Mouse (Mus musculus) spleen, postnatal 14 days (tissue): ENCODE measurements around the gene Olfr469.
"Not testable (repeated sequence)": the region's sequence is repeated elsewhere in the genome, so short reads cannot be mapped to it uniquely, and the experiment has no call there.

Experiments
- DNase-seq, 2 experiments: peaks; one replicate each; pipeline ENCODE4 v3.0.0; 2021 to 2022; ENCODE audit warnings: low spot score in 2 of 2

Olfr469 gene

DNA sequence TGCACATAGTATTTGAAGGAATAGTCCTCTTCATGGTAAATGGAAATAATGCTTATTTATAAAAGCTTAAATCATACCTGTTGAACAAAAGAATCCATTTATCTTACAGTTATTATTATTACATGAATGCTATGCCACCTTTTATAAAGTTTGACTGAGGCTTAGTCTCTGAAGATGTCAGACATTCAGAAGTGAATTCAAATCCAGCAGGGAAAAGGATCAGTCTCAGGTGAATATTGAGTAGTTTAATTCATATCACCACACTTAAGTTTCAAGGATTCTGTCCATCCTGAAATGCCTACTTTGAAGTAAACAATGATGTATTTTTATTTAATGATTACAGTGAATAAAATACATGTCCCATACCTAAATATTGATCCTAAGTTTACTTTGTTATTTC lies at the start of gene Olfr469:
TSS of gene Olfr469 (minus strand) at position 101 of the 400 bp plus-strand sequence.
- DNase-seq: not testable (repeated sequence)

DNA sequence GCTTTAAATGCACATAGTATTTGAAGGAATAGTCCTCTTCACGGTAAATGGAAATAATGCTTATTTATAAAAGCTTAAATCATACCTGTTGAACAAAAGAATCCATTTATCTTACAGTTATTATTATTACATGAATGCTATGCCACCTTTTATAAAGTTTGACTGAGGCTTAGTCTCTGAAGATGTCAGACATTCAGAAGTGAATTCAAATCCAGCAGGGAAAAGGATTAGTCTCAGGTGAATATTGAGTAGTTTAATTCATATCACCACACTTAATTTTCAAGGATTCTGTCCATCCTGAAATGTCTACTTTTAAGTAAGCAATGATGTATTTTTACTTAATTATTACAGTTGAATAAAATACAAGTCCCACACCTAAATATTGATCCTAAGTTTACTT lies 22.0 kb upstream of the Olfr469 start, which contains the start of gene Olfr470:
TSS of gene Olfr470 (minus strand) at position 101 of the 400 bp plus-strand sequence.
- not testable (repeated sequence) for DNase-seq

DNA sequence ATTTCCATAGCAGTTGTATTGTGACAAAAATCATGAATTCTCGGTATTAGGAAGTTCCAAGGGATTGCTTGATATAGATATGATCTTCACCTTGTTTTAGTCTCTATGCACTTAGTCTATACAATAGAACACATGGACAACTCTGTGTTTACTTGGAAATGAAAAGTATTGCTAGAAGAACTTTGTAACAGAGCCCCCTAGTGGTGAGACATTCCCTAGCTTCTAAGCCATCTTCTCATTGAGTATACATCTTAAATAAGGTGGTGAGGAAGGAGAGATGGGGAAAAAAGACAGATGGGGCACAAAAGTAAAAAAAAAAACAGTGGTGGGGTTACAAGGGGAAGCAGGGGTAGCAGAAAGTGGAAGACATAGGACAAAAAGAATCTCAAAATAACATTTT lies 16.4 kb upstream of the Olfr469 start:
- no peak for DNase-seq

DNA sequence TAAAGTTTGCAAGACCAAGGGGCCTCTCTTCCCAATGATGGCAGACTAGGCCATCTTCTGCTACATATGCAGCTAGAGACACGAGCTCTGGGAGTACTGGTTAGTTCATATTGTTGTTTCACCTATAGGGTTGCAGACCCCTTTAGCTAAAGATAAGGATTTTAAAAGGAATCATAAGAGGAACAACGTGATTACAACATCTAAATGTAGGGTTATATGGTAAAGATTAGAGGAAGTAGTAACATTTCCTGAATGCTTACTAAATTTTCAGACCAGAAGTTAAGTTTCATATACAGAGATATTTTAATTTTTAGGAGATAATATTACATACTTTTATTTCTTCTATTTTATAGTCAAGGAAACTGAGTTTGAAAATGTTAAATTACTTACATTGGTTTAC lies 1.5 kb downstream of the Olfr469 start:
- not testable (repeated sequence) for DNase-seq

DNA sequence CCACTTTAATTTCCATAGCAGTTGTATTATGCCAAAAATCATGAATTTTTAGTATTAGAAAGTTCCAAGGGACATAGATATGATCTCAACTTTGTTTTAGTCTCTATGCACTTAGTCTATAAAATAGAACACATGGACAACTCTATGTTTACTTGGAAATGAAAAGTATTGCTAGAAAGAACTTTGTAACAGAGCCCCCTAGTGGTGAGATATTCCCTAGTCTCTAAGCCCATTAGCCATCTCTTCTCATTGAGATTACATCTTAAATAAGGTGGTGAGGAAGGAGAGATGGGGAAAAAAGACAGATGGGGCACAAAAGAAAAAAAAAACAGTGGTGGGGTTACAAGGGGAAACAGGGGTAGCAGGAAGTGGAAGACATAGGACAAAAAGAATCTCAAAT lies 5.9 kb downstream of the Olfr469 start:
- DNase-seq: no peak

DNA sequence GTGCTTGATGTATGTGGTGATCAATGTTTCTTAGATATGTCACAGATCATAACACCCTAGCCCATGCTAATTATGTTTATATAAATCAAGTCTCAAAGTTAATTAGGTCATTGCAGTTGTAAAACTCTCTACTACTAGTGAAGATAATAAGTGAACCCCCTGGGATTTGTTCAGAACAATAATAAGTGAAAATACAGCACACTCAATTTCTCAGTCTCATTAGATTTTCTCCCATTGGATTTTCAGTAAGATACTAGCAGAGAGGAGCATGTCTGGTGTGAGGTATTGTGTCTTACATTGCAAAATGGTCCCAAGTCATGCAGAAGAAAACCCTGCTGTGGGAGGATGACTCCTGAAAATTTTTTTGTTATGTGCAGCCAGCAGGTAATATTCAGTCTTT lies 13.4 kb downstream of the Olfr469 start, which contains the start of gene Olfr467:
TSS of gene Olfr467 (plus strand) at position 301 of the 400 bp plus-strand sequence.
- DNase-seq: no peak

DNA sequence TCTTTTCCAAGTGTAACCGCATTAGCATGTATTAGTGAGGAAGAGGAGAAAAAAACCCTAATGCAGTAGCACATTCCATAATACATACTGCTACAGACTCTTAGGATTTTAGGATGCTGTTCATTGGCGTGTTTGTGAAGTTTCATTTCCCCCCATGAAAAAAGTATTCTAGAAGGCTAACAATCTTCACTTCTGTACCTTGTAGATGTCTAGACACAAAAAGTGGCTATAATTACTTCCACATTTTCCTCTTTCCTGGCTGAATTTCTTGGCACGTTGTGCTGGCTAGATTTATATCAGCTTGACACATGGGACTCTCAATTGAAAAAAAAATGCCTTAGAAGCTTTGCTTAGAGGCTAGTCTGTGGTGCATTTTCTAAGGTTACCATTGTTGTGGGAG lies 23.2 kb downstream of the Olfr469 start:
- DNase-seq: no peak

DNA sequence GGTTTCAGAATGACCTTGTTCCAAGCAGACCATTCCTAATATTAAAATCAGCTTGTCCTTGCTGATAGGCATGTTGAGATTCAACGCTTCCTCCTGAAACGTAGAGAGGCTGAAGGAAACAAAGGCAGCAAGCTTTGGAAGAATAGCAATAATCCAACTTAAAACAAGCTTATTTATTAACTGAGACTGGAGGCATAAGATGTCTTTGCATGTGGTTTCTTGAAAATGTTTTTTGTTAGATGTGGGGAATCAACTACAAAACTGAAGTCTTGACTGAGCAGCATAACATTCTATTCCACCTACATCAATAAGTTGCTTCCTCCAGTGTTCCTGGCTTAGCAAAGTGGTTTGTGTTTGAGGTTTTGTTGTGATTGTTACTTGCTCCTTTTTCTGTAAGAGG lies 24.2 kb downstream of the Olfr469 start, which contains the start of gene Ovch2:
TSS of gene Ovch2 (minus strand) at position 101 of the 400 bp plus-strand sequence.
- no peak for DNase-seq

DNA sequence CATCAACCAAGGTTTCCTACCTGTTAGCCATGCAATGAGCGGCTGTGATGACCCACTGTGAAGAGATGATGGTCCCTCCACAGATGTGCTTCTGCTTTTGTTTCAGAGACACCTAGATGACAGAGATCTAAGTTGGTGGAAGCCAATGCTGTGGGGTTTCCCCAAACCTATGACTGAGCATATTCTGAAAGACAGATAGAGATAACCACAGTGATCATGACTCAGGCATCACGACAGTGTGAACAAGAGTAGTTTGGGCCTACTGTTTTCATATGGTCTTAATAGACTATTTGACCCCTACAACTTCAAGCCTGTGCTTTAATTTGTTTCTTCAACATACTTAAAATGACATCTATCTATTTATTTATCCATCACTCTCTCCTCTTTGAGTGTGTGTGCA lies 28.8 kb downstream of the Olfr469 start:
- no peak for DNase-seq

DNA sequence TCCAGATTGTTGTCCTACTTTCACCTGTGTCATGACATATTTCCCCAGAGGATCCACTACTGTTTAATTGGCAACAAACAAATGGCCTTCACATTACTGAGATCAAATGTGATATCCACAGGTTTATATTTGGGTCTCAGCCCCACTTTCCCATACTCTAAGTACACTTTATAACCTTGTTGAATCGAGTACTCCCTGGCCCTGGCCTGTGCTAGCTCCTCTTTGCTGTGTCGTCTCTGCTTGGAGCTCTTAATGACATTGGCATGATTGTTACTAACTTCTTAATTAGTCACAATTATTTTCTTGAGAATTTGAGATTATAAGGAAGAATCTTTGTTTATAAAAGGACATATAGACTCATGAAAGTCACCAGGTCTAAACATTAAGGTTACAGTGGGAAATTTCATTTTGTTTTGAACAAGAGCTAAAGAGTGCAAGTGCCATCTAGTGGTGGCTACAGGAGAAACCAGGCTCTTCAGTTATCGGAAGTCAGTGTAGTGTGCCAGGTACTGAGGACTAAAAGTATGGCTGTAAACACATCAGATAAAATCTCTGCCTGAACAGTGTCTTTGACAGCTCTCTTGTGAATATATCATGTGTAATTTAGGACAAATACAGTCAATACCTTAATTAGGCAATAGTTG lies 37.2 kb downstream of the Olfr469 start:
- DNase-seq: no peak

DNA sequence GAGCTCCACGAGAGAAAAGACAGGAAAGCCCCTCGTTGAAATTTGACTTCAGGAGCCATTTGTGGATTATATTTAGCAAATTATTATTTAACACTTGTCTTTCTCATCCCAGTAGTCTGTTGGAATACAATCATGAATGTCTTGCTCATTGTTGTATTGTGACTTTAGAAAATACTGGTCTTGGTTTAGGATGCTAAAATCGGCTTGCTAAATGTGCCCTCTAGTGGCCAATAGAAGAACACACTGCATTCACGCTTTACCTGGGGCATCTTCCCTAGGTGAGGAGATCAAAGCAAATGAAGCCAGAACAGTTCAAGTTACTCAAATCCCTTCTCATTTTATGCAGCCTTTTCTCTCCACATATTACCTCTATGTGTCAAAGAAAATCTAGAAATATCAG lies 45.7 kb downstream of the Olfr469 start:
- no peak for DNase-seq

DNA sequence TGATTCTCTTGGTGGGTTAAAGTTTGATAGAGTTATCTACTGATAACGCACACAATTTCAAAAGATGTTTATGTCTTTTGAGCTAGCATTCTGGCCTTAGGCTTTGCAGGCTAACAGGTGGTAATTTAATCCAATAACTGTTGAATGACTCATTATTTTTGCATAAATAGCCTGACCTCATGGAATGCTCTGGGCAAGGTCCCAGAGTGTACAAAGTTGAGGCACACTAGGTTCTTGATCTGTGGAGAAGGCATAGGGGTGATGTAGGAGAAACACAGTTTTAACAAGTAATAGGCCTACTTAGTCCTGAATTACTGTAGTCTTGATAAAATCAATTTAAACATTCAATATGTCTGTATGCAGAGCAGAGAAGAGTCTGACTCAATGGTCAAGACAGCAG lies 47.1 kb downstream of the Olfr469 start:
- DNase-seq: no peak

DNA sequence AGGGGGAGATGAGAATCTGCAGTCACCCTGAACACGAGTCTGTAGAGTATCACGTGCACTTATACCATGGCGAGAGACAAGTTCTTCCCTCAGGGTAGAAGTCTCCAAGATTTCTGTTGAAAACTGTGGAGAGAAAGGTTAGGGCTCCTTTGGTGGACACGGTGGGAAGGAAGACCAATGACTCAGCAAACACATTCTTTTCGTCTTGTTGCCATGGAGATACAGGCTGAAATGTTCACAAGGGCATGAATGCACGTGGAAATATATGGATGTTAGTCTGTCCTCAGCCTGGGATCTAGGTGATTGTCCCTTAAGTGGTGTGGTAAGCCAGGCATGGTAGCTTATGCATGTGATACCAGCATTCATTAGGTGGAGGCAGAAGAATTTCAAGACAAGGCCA lies 54.5 kb downstream of the Olfr469 start:
- no peak for DNase-seq
